Mouse (Mus musculus) left cerebral cortex, adult 8-10 months (tissue): Measurements from ENCODE around the gene Relch. TPM values are rescaled to one million over a fixed set of nuclear protein-coding genes. Genes with fewer than 3 reads are reported as not detected.
"Not testable (repeated sequence)": the region's sequence is repeated elsewhere in the genome, so short reads cannot be mapped to it uniquely, and the experiment has no call there.

Experiments
- DNase-seq, 2 experiments: peaks; one replicate each; pipeline ENCODE4 v3.0.0; 2022; ENCODE audit warnings: low spot score in 2 of 2
- total RNA-seq, 4 experiments: library from RNA; stranded (reverse); gene quantifications; 2 replicates each; pipeline ENCODE4 v1.2.4; 2022

The Relch gene
- total RNA-seq: 10 to 100 TPM; 78.3 to 88.5 (median 84.1) TPM

DNA sequence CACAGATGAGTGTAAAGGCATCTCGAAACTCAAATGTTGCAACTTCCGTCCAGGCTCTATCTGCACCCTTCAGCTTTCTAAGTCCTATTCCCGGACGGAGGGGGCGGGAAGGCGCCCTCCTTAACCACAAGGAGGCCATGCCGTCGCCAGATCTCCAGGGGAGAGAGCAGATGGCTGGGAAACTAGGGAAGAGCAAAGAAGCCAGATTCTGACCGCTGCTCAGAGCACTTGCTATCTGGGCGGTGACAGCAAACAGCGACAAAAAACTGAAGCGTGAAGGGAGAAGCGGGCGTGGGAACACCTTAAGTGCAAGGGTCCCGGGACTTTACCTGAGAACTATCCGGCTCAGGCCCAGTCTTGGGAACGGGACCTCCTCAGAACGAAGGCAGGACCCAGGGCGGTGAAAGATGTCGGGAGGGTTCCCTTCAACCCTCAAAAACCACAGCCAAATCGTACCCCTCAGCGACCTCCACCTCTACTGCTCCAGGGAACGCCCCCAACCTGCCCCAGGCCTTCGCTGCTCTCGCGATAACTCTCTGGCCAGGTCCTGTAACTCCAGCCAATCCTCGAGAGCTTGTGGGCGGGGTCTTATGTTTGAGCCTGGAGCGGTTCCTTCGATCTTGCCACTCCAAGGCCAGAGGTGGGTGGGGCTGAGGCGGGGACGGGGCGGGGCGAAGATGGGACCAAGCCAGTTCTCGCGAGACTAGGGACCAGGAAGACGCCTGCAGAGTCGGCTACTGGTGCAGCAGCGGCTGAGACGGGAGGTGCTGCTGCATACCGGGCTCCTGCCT is at the start of gene Relch, which contains the start of gene Pign:
Relch (plus strand) TSS at position 691 of the 791 bp plus-strand sequence.
Pign (minus strand) TSS at position 507 of the 791 bp plus-strand sequence.
- DNase-seq: peak; percentile 73 to 99

DNA sequence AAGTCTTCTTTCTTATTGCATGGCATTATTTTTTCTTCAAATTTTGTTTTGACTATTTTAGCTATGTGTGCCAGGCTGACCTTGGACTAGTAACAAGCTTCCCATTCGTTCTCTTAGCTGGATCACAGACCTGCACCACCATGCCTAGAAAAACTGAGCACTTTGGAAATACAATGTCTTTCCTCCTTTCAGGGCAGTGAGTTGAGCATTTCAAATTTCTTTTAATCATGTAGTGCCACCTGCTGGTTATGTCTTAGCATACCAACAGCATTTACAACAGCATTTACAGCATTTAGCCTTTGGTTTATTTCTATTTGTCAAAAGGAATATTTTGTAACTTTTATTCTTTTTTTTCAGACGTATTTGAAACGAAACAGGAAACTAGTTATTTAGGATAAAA is 33.2 kb upstream of the Relch start:
- DNase-seq: no peak

DNA sequence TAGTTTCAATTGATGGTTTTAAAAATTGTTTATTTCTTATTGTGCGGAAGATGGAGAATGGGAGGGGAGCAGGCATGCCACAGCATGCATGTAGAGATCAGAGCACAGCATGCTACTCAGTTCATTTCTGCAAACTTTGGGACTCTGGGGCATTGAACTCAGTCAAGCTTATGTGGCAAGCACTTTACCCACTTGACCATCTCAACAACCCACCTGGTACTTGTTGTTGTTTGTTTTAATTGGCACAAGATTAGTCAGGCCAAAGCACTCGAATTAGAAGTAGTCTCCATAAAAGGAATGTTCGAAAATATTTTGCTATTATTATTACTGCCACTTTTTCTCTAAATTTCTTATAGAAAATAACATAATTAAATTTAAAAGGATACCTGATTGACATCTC is 19.6 kb upstream of the Relch start:
- DNase-seq: no peak

DNA sequence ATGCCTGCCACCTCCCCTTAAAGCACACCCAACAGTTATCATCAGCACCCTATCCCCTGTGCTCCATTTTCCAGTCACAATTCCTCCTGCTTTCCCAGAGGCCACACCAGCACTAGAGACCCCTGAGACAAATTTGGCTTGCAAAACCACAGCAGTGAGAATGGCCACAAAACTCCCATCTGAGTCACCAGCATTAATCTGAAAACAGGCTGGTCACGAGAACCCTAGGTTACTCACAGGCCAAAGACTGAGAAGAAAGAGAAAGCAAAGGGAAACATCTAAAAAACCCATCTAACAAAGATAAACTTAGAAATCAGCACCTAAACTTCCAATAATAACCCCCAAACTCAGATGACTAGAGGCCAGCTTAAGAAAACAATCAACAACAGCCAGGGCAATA is 13.0 kb upstream of the Relch start:
- no peak for DNase-seq

DNA sequence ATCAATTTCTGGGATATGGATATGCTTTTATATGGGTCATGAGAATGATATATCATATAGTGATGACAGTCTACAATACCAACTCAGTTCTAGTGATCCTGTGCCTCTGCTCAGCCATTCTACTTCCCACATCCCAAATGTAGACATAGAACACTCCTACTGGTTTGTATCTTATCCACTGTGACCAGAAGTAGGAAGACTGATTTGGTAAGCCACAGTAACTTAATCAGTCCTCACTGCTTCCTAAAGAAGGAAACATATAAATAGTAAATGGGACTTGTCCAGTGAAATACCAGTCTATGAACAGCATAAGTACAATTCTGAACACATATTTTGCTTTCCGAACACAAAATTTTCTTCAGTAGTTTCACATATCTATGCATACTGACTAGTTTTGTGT is 9.7 kb upstream of the Relch start:
- no peak for DNase-seq

DNA sequence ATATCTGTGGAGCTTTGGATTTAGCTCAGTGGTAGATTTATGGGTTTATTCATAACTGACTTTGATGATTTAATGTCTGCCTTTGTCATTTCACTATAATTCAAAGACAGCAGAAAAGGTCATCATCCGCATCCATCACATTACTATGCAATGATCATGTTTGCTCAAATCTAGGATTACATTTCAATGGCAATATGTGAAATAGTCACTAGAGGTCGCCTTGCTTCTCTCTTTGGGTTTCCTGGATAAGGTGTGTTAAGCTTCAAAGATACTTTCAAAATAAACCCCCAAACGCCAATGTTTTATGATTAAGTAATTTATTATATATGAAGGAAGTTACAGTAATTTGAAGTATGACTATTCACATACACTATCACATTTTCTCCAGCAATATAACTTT is 3.6 kb upstream of the Relch start:
- DNase-seq: no peak

DNA sequence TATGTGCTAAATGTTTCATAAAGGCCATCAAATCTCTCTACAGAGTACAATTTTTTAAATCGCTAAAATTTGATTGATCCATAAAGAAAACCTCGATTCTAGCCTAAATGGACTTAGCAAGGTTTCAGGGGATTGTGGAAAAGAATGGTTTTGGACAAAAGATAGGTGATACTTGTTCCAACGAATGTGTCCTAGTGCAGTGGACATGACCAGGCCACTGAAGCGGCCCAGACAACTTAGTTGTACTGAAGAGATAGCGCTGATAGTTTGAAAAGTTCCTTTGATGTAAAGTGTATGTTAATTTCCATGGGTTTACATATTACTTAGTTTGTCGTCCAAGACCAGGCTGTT is 866 bp upstream of the Relch start:
- no peak for DNase-seq

DNA sequence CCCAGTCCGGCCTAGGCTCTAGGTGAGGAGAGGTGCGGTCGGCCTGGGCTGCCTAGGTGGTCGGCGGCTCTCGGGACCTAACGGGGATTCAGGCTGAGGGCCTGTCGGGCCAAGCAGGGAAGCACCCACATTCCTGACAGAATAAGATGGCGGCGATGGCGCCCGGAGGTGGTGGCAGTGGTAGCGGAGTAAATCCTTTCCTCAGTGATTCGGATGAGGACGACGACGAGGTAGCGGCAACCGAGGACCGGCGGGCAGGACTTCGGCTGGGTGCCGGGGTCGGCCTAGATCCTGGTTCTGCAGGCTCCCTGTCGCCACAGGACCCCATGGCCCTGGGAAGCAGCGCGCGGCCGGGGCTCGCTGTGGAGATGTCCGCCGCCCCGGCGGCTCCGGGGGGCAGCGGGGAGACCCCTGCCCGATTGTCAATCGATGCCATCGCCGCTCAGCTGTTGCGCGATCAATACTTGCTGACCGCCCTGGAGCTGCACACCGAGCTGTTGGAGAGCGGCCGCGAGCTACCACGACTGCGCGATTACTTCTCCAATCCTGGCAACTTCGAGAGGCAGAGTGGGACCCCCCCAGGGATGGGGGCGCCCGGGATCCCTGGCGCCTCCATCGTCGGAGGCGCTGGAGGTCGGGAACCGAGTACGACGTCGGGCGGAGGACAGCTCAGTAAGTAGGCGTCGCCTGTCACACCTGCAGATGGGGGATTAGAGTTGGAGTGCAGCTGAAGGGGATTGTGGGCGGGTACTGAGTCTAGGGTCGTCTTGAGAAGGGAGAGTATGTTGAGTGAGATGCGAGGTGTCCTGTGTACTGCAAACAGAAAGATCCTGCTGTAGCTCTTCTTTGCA is 526 bp downstream of the Relch start:
- DNase-seq: peak; percentile 27 to 78

DNA sequence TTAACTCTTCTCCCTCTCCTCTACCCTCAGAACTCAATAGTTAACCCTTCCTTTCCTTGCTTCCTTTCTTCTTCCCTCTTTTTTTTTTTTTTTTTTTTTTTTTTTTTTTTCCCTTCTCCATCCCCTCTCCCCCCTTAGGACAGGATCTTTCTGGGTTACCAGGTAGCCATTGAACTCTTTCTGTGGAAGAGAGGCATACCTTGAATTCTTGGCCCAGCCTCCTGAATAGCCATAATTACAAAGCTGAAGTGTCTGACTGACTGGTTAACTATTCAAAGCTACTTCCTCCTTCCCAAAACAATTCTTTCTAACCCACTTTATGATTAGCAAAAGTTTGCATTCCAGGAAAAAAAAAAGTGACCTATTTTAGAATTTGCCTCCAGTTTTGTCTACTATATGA is 6.0 kb downstream of the Relch start:
- DNase-seq: no peak

DNA sequence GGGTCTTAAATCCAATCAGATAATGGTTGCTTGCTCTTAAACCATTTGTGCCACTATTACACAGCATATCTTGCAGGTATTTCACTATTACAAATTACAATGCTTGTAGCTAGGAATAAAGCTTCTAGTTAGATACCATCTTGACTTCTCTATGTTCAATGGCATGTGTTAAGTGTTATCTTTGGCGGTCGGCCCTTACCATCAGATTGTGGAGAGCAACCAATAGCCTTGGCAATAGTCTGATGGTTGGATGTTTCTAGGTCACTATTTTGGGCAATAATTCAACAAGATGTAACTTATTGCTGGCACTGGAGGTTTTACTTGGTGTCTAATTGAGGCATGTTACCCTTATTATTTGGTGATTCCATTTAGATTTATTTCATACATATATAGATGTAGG is 11.1 kb downstream of the Relch start:
- no peak for DNase-seq

DNA sequence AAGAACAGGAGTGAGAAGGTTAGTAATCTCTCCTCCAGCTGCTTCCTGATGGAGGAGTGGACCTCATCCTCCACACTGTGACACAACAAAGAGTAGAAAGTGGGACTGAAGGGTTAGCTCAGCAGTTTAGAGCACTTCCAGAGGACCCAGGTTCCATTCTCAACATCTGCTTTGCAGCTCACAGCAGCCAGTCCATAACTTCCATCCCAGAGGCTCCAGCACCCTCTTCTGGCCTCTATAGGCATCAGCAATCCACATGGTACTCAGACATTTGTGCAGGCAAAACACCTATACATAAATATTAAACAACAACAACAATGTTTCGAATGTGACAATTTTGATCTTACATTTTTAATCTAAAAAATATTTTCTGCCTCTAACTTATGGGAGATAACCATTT is 16.9 kb downstream of the Relch start:
- DNase-seq: no peak

DNA sequence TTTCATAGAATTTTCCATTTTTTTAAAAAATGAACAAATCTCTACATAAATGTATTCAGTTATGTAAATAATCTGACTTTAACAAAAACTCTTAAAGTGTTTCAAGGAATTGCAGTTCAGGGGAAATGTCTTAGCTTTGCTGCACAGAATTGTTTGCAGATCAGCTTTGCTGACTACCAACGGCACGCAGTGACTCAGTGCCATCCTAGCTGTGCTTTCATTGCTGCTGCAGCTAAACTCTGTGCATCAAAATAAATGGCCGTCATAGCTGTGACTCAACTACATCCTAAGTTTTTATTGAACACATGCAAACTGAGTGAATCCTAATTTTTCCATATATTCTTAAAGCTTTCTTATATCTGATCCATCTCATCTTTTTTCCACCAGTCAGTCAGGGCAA is 21.8 kb downstream of the Relch start:
- no peak for DNase-seq

DNA sequence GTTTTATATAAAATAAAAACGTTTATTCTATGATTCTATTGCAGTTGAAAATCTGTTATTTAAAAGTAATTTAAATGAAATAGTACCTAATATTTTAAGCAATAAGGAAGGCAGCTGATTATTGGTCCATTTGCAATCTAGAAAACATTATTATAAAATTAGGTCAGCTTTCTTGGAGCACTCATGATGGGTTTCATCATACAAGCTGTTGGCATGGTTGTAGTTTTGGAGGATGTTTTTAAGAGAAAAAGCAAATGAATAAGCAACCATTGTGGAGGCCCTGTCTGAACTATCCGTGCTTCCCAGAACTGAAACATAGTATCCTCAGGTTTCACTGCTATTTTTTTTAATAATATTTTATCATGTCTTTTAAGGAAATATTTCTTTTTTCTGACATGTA is 31.9 kb downstream of the Relch start:
- no peak for DNase-seq

DNA sequence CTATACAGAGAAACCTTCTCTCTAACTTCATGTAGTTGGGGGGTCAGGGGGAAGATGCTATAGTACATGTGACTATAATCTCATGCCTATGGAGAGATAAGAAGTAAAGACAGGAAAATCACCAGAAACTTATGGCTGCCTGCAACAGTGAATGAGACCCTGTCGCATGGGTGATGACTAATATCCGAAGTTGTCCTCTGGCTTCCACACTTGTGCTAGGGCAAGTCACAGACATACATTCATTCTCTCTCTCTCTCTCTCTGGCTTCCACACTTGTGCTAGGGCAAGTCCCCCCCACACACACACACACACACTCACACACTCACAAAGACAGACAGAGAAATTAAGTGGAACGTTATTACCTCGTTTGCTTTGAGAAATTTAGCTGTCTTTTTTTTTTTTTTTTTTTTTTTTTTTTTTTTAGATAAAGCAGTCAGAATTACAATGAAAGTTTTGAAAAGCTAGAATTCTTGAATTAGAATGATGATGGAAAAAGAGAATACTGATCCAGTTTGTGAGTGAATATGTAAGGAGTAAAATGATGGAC is 37.4 kb downstream of the Relch start:
- DNase-seq: no peak

DNA sequence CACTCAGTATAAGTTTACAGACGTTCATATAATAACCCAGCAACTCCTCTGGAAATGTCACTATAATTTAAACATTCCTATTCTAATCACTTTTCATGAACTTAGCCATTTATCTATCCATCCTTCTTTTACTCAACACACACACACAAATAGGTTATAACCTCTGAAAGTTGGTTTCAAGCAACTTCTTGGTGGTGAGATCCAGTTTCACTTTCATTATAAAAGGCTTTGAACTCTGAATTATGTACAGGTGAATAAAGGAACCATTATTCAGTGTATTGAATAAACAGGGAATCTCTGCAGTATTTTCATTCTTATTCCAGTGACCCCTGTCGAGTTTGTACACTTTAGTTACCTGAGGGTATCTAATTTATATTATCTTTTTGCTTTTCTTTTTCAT is 45.8 kb downstream of the Relch start:
- DNase-seq: no peak

DNA sequence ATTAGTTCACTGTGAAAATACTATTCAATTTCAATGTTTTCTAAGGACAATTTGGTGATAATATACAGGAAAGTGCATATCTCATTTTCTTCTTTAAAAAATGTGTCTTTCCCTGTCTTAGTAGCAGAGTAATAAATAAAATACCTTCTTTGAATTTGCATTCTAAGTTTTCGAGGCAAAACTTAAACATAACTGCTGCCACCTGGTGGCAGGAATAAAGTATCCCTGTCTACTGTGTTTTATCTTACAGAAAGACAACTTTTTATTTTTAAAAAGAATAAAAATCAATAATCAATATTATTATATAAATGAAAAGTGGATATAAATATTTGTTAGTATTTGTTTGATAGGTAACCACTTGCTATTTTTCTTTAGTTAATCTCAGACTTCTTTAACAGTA is 47.6 kb downstream of the Relch start:
- no peak for DNase-seq

DNA sequence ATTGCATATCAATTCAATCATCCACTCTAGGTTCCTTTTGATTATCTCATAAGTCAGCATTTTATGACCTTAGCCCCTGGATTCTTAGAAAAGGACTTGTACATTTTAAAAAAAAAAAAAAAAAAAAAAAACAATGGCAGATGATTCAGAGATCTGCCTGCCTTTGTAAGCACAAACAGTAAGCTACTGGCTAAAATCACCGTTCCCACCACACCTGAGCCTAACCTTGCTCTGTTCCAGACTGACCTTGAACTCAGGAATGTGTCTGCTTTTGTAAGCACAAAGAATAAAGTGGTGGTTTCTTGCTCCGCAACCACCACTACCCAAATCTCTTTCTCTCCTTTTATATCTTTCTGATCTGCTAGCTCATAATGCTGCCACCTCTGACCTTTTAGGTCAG is 49.2 kb downstream of the Relch start:
- DNase-seq: no peak

DNA sequence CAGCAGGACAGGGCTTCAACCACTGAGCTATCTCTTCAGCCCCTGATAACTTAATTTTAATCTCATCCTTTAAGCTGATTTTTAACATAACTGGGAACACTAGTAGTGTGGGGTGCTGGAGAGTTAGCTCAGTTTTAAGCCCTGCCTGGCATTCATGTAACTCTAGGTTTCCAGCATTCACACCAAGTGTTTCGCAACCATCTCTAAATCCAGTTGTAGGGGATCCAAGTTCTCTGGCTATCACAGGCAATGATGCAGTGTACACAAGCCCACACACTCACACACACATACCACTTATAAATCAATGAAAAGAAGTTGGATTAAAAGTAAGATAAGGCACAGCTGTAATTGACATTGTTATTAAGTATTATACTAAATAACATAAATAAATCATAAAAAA is 54.7 kb downstream of the Relch start:
- no peak for DNase-seq

DNA sequence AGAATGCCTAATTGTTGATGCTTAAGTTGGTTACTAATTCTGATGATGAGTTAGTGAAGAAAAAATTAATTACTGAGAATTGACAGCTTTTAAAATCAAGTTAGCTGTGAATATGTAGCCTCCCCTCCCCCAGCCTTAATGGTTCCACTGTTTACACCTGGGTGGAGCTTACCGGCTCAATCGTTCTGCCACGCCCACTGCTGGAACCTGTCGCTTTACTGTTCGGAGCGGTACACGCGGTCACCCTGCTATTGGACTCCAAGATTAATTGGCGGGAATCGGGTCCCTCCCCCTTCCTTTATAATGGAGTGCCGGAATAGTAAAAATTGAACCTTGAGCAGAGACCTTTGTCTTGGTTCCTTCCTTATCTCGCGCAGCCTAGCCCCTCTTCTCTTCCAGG is 65.6 kb downstream of the Relch start:
- not testable (repeated sequence) for DNase-seq

DNA sequence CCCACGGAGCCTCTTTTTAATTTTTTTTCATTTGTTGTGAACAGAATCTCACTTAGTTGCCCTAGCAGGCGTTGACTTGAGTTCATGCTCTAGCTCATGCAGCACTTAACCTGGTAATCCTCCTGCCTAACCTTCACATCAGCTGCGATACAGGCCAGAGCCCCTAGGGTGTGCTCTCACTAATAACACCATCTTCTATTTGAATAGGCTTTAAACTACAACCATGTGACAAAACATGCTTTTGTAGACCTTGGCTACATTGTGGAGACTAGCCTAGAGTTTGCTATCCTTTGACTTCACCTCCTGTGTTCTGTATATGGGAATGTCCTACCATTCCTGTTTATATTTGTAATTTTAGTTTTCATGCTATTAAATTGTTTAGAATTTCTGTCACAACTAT is 71.7 kb downstream of the Relch start:
- no peak for DNase-seq

DNA sequence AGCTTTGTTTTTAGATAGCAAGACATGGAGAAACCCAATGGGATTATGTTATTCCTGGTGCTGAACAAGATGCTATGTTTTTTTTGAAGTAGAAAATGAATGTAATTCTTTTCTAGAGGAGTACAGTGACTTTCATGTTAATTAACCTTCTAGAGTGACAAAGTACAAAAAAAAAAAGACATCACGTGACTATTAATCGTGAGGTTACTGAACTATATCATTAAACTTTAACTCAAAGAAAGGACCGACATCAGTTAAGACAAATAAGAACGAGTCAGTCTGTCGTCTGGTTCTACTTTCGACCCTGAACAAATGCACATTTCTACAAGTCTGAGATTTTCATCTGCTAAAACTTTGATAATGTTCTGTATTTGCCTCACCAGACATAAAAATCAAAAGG is 74.7 kb downstream of the Relch start:
- DNase-seq: no peak

DNA sequence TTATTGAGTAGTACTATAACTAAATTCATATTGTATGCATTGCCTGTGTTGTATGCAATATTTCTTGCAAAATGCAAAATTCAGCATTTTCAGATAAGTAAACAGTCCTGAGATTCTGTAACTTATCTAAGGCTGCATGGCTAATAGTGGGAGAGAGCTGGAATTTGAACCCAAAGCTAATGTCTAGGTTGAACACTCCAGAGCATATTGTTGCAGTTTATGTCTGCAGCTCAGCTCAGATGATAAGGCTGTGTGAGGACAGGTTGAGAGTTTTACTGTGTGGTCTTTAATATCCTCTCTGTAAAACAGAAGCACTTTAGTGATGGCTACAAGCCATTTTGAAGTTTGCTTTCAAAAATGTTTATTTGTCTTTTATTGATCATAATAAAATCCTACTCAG is 75.8 kb downstream of the Relch start:
- DNase-seq: no peak

DNA sequence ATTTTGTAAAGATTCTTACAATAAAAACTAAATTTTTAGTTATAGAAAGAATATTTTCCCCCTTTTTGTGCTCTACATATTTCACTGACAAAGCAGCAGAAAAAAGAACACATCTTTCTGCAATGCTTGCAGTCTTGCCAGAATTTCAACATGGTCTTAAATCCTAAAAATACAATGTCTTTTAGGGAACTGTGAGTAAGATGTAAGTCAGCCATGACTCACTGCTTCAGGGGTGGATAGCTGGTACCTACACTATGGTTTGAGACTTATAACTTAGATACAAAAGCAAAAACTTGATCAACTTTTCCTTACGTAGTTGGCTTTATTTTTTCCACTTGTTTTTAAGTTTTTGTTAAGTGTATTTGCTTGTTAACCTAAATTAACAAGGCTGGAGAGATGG is 78.8 kb downstream of the Relch start:
- DNase-seq: no peak
